In the genomic region with DNA sequence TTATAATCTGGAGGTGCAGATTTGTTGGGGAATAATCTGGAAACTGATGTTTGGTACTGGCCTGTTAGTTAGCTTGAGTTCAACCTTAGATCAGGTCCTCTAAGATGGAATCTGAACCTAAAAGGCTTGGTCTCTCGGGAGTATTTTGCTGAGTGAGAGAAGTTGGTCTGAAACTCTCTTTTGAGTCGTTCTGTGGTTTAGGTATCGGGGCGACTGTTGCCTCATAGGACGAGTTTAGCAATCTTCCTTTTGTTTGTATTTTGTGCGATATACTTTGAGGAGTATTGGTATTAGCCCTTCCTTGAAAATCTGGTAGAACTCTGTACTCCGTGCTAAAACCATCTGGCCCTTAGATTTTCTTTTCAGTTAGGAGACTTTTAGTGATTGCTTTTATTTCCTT, we compare ENCODE assay signal across 27 mouse cellular contexts. TPM values are rescaled to one million over a fixed set of nuclear protein-coding genes. Genes with fewer than 3 reads are reported as not detected.
DNase-seq lines count a peak whose midpoint lies in the region; ATAC-seq and TF ChIP-seq lines count a peak whose summit lies in the region.
"Had no signal": no experiment of that assay in that cellular context is flagged by ENCODE, and none has a peak within 500 bp of the region (broad histone marks: within the 10 kb centered on the region; RNA-seq: fewer than 3 reads in every experiment).

No protein-coding gene starts in this region.

- H3K9ac ChIP-seq in hindbrain, postnatal 0 days (replicated peaks; ENCODE audit: low read length): no peak overlapping the region
- H3K9ac ChIP-seq: heart, embryonic 12.5 days; liver, embryonic 14.5 days; midbrain, embryonic 13.5 days; neural tube, embryonic 12.5 days; stomach, embryonic 15.5 days had no signal

- no peak for ATAC-seq in hindbrain, postnatal 0 days

- H3K9me3 ChIP-seq in hindbrain, embryonic 10.5 days: no peaks in the 10 kb centered on the region
- H3K9me3 ChIP-seq in hindbrain, postnatal 0 days (ENCODE audit: low read length): no peaks in the 10 kb centered on the region
- H3K9me3 ChIP-seq in limb, embryonic 10.5 days (replicated peaks): no peaks in the 10 kb centered on the region
- H3K9me3 ChIP-seq: embryonic facial prominence, embryonic 10.5 days; heart, embryonic 12.5 days; midbrain, embryonic 13.5 days; neural tube, embryonic 12.5 days; stomach, embryonic 15.5 days had no signal

- no peak overlapping the region for H3K4me2 ChIP-seq in hindbrain, postnatal 0 days (ENCODE audit: low read depth, low read length)
- H3K4me2 ChIP-seq: midbrain, embryonic 13.5 days; neural tube, embryonic 12.5 days had no signal

- WGBS in hindbrain, embryonic 10.5 days: 88% methylated on average over 7 of the region's 7 CpGs
- 86% methylated on average over 7 of the region's 7 CpGs for WGBS in hindbrain, postnatal 0 days
- 90% methylated on average over 7 of the region's 7 CpGs for WGBS in limb, embryonic 10.5 days

- peaks cover 18% of the 10 kb centered on the region; the same call in 1 of the 2 replicates for H3K27me3 ChIP-seq in hindbrain, embryonic 10.5 days (ENCODE audit: insufficient read depth, poor library complexity, severe bottlenecking)
- H3K27me3 ChIP-seq in hindbrain, postnatal 0 days (ENCODE audit: insufficient read depth, low read length): no peaks in the 10 kb centered on the region
- peaks cover 21% of the 10 kb centered on the region for H3K27me3 ChIP-seq in limb, embryonic 10.5 days (ENCODE audit: low read depth, poor library complexity, severe bottlenecking)
- H3K27me3 ChIP-seq: neural tube, embryonic 12.5 days; stomach, embryonic 15.5 days had no signal

- peaks cover 12% of the 10 kb centered on the region for H3K4me1 ChIP-seq in hindbrain, embryonic 10.5 days (replicated peaks)
- H3K4me1 ChIP-seq in hindbrain, postnatal 0 days (ENCODE audit: insufficient read depth, low read length): no peaks in the 10 kb centered on the region
- H3K4me1 ChIP-seq in limb, embryonic 10.5 days: peaks cover 4% of the 10 kb centered on the region; the same call in 1 of the 2 replicates

- H3K27ac ChIP-seq in hindbrain, embryonic 10.5 days: peak overlapping the region; percentile 76; the same call in 1 of the 2 replicates
- no peak overlapping the region for H3K27ac ChIP-seq in hindbrain, postnatal 0 days
- H3K27ac ChIP-seq in limb, embryonic 10.5 days: 0 out of 2 replicates have a peak overlapping the region, but pooled peaks have one; percentile 65
- H3K27ac ChIP-seq: kidney, postnatal 0 days; liver, embryonic 14.5 days; midbrain, embryonic 13.5 days; neural tube, embryonic 12.5 days; stomach, embryonic 15.5 days had no signal

- no peak overlapping the region for H3K4me3 ChIP-seq in hindbrain, embryonic 10.5 days
- H3K4me3 ChIP-seq in hindbrain, postnatal 0 days (ENCODE audit: low read length): no peak overlapping the region
- H3K4me3 ChIP-seq in limb, embryonic 10.5 days: no peak overlapping the region
- H3K4me3 ChIP-seq: embryonic facial prominence, embryonic 10.5 days; heart, embryonic 12.5 days; midbrain, embryonic 13.5 days; neural tube, embryonic 12.5 days; stomach, embryonic 15.5 days had no signal

- no peak for DNase-seq in hindbrain, embryonic 10.5 days (ENCODE audit: low spot score)
- DNase-seq in hindbrain, postnatal 0 days (ENCODE audit: low spot score): no peak
- DNase-seq in retina, postnatal 1 day: peak; percentile 1
- no peak for DNase-seq in retina, embryonic 14.5 days (ENCODE audit: low spot score)
- no peak for DNase-seq in limb, embryonic 10.5 days (ENCODE audit: low spot score)
- no peak for DNase-seq in left cerebral cortex, adult 18-20 months (ENCODE audit: low spot score in 2 of 2)
- DNase-seq in kidney, postnatal 14 days: no peak
- DNase-seq in gastrocnemius, postnatal 4 days (ENCODE audit: low spot score in 2 of 2): no peak
- DNase-seq: adrenal gland, postnatal 25 days; B cell, adult 2 months; cerebellum, adult 9-10 months; heart, postnatal 10 days; kidney, adult 2 months; right cerebral cortex, postnatal 4 days; thymus, adult 18-20 months had no signal

- TF ChIP-seq CTCF in hindbrain, postnatal 0 days (IDR thresholded peaks at IDR 0.05; ENCODE audit: low read depth): no peak

- no peaks in the 10 kb centered on the region for H3K36me3 ChIP-seq in hindbrain, embryonic 10.5 days
- no peaks in the 10 kb centered on the region for H3K36me3 ChIP-seq in hindbrain, postnatal 0 days (ENCODE audit: insufficient read depth, low read length)
- H3K36me3 ChIP-seq in limb, embryonic 10.5 days: no peaks in the 10 kb centered on the region
- H3K36me3 ChIP-seq: embryonic facial prominence, embryonic 10.5 days; heart, embryonic 12.5 days; midbrain, embryonic 13.5 days; neural tube, embryonic 12.5 days; stomach, embryonic 15.5 days had no signal

RNA-seq across cellular contexts. Expression of a gene that starts 5.7 kb away (rescaled TPM):
- polyA plus RNA-seq in hindbrain, embryonic 10.5 days (2016; fragmentation: Nextera tagmentation; extraction: Ambion mirVana): 9.9 and 12.3 TPM in 2 replicates
- total RNA-seq in hindbrain, postnatal 0 days (2014; rRNA removed): 8.4 and 10.1 TPM in 2 replicates
- 5.0 and 5.4 TPM in 2 replicates for polyA plus RNA-seq in hindbrain, postnatal 0 days (2015; fragmentation: Nextera tagmentation; extraction: Ambion mirVana)
- 11.7 and 12.1 TPM in 2 replicates for polyA plus RNA-seq in limb, embryonic 10.5 days (2016; fragmentation: Nextera tagmentation; extraction: Ambion mirVana)
- total RNA-seq in left cerebral cortex, adult 18-20 months (2021): 10 to 100 TPM; 15.7 to 17.2 TPM
- 10 to 100 TPM; 11.3 to 13.0 TPM for total RNA-seq in gastrocnemius, postnatal 4 days (2021)

RNA-seq across cellular contexts. Expression of a gene that starts 19.3 kb away (rescaled TPM):
- polyA plus RNA-seq in hindbrain, embryonic 10.5 days (2016; fragmentation: Nextera tagmentation; extraction: Ambion mirVana): not detected in 2 replicates
- total RNA-seq in hindbrain, postnatal 0 days (2014; rRNA removed): not detected in 2 replicates
- polyA plus RNA-seq in hindbrain, postnatal 0 days (2015; fragmentation: Nextera tagmentation; extraction: Ambion mirVana): not detected in 2 replicates
- not detected in 2 replicates for polyA plus RNA-seq in limb, embryonic 10.5 days (2016; fragmentation: Nextera tagmentation; extraction: Ambion mirVana)
- not detected for total RNA-seq in left cerebral cortex, adult 18-20 months (2021)
- not detected for total RNA-seq in gastrocnemius, postnatal 4 days (2021)
- total RNA-seq: adrenal gland, postnatal 25 days; heart, postnatal 10 days; layer of hippocampus, postnatal 10 days had no signal
- polyA plus RNA-seq: embryonic facial prominence, embryonic 10.5 days; forebrain, embryonic 16.5 days; heart, embryonic 12.5 days; hindbrain, embryonic 11.5 days; kidney, adult 2 months; kidney, postnatal 0 days; limb, embryonic 11.5 days; liver, embryonic 14.5 days; lung, embryonic 16.5 days; midbrain, embryonic 13.5 days; neural tube, embryonic 12.5 days; stomach, embryonic 15.5 days had no signal

RNA-seq across cellular contexts. Expression of a gene that starts 44.1 kb away (rescaled TPM):
- polyA plus RNA-seq in hindbrain, embryonic 10.5 days (2016; fragmentation: Nextera tagmentation; extraction: Ambion mirVana): 10.4 and 11.7 TPM in 2 replicates
- total RNA-seq in hindbrain, postnatal 0 days (2014; rRNA removed): 9.1 and 9.7 TPM in 2 replicates
- polyA plus RNA-seq in hindbrain, postnatal 0 days (2015; fragmentation: Nextera tagmentation; extraction: Ambion mirVana): 5.1 and 5.8 TPM in 2 replicates
- polyA plus RNA-seq in limb, embryonic 10.5 days (2016; fragmentation: Nextera tagmentation; extraction: Ambion mirVana): 11.2 and 11.9 TPM in 2 replicates
- total RNA-seq in left cerebral cortex, adult 18-20 months (2021): 10 to 100 TPM; 17.4 to 20.2 TPM
- 10 to 100 TPM; 18.2 to 20.7 TPM for total RNA-seq in gastrocnemius, postnatal 4 days (2021)

RNA-seq across cellular contexts. Expression of a gene that starts 44.3 kb away (rescaled TPM):
- polyA plus RNA-seq in hindbrain, embryonic 10.5 days (2016; fragmentation: Nextera tagmentation; extraction: Ambion mirVana): 262 and 315 TPM in 2 replicates
- 83.7 and 105 TPM in 2 replicates for total RNA-seq in hindbrain, postnatal 0 days (2014; rRNA removed)
- polyA plus RNA-seq in hindbrain, postnatal 0 days (2015; fragmentation: Nextera tagmentation; extraction: Ambion mirVana): 272 and 279 TPM in 2 replicates
- 236 and 252 TPM in 2 replicates for polyA plus RNA-seq in limb, embryonic 10.5 days (2016; fragmentation: Nextera tagmentation; extraction: Ambion mirVana)
- 10 to 100 TPM; 67.9 to 70.2 TPM for total RNA-seq in left cerebral cortex, adult 18-20 months (2021)
- total RNA-seq in gastrocnemius, postnatal 4 days (2021): 10 to 100 TPM; 67.3 to 72.0 TPM
